Mouse (Mus musculus): ENCODE measurements around the gene Ube2k.

GRCm38 (mm10) chr5:65513506-65513905, 23.5 kb upstream of the Ube2k start:
- no peak for TF ChIP-seq CTCF (conservative IDR thresholded peaks at IDR 0.05 in 1 of 2, IDR thresholded peaks at IDR 0.05 in 1 of 2; ENCODE audit: low read depth in 2 of 2, low read length in 2 of 2)
- TF ChIP-seq TCF12 (IDR thresholded peaks at IDR 0.05; ENCODE audit: low read depth, low read length) = no peak
- TF ChIP-seq USF1 (IDR thresholded peaks at IDR 0.05; ENCODE audit: low read depth, low read length) = no peak
- no peak for TF ChIP-seq E2F4 (IDR thresholded peaks at IDR 0.05; ENCODE audit: insufficient replicate concordance, low read depth, low read length)
- TF ChIP-seq HCFC1 (IDR thresholded peaks at IDR 0.05; ENCODE audit: low read depth, low read length) = no peak
- TF ChIP-seq NELFE (IDR thresholded peaks at IDR 0.05; ENCODE audit: low read depth, low read length) = no peak
- no peak for TF ChIP-seq ZC3H11A (IDR thresholded peaks at IDR 0.05; ENCODE audit: low read depth, low read length)
- no peak for TF ChIP-seq MAZ (IDR thresholded peaks at IDR 0.05; ENCODE audit: low read depth, low read length)
- TF ChIP-seq ZNF384 (IDR thresholded peaks at IDR 0.05; ENCODE audit: low read depth, low read length) = no peak
